Mouse (Mus musculus) adrenal gland, adult 18-20 months (tissue): ENCODE results near the gene Rtp4. TPM values are rescaled to one million over a fixed set of nuclear protein-coding genes. Genes with fewer than 3 reads are reported as not detected.
A peak's percentile ranks its signal among the peaks of the same experiment; 100 is the strongest.

Experiments
- DNase-seq, 2 experiments: peaks; one replicate each; pipeline ENCODE4 v3.0.0; 2021 to 2022; ENCODE audit warnings: low spot score in 2 of 2
- total RNA-seq, 2 experiments: library from RNA; stranded (reverse); gene quantifications; 1 replicate in 1 of 2; 2 replicates in 1 of 2; pipeline ENCODE4 v1.2.3; 2021

Rtp4 gene
- total RNA-seq, 2 experiments from 2014 or later = 9.3 to 10.8 TPM

DNA sequence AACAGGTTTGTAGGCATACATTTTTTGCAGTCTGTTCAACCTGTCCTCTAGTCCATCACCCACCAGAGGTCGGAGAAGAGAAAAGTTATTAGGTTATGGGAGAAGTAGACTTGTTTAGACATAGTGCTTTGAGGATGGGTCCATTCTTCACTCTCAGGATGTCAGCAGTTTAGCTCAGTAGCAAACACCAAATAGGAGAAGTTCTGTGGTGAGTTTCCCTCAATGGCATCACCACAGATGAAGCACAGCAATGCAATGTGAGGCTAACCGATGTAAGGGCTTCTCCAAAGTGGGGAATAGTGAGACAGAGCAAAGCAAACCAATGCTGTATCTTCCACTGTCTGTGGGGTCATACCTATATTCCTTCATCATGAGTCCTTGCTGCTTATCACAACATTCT, 37.6 kb downstream of the Rtp4 start:
- DNase-seq = no peak

DNA sequence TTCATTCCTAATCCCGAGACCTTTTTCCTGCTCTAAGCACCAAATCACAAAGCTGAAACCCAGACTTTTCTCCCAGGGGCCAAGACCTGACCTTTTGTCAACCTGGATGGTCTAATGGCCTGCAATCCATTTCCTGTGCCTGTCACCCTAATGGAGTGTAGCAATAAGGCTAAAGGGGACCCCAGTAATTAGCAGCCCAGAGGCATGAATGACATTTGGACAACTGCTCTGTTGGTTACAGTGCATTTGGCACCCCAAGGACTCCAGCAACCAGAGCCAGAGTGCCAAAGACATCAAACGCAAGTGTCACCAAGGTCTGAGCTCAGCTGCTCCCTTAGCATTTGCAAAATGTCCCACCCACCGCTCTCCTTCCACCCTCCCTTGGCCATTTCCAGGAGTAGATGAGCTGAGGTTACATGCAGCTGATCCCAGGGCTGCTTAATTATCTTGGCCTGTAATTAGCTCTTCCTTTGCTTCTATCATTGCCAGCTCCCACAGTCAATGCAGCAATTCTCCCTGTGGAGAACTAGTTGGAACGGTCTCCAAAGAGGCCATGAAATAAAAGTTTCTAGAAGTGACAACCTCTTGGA, 48.4 kb downstream of the Rtp4 start:
- no peak for DNase-seq

DNA sequence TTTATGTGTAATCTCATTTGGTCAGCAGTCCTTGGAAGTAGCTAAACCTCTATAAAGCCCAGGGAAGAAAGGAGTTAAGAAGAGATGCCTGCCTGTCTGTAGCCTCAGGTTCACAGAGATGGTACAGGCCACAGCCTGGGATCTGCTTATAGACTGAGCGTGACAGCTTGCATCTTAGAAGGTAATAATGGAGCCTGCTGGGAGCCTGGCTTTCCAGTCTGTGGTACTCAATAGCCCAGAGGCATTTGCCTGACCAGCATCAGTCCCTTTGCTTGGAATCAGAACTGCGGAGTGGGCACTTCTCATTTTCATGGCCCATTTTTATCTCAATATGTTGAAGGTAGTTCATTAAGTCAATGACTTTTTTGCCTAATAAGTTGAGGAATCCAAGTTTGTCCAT, 54.5 kb downstream of the Rtp4 start:
- no peak for DNase-seq

DNA sequence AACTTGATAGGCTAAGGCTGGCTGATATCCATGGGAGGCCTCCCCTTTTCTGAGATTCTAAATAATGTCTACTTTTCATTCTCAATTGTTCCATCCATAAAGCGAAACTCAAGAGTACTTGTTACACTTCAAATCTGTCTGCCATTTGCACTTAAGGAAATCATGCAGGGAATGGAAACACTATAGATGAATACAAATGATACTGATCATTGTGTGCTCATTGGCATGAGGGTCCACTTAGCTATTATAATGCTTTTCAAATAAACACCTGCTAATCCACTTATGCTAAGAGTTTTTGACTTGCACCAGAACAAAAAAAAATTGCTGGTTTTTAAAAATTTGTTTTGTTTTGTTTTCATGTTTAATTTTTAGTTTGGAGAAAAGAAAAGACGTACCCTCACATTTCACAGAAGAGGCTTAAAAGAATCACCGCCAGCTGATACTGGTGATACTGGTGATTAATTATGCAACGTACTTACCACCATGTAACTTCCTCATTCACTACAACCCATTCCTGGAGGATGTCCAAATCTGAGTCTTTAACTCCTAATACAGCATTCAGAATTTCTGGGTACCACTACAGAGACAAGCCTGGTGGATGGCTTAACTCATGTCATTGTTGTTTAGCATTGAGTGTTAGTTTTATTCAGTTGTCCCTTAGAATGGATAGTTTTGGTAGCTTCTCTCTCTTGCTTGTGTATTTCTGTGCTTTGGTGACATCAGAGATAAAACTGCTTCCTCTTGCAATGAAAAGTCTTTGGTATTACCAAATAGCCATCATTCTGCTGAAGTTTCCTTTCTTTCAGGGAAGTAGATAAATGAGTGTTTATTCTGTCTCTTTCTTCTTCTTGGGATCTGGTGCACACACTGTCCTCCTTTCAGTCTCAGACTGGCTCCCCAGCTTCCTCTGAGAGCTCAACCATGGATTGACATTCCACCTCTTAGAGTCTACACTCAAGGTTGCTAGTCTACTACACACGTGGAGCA, 71.3 kb downstream of the Rtp4 start:
- DNase-seq = no peak

DNA sequence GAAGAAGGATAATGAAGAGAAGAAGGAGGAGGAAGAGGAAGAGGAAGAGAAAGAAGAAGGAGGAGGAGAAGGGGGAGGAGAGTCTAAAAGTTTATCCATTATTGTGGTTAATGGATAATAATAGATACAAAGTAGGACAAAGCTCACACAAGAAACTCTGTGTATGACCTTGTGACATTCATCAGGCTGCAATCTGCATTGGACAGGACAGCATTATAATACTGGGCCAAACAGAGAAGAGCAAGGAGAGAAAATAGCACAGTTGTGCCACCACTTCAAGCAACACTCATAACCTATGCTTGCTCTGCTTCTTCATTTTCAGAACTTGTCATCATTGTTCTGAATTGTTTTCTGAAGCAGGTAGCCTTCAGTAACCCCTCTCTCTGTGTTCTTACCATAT, 72.4 kb downstream of the Rtp4 start:
- DNase-seq = no peak

DNA sequence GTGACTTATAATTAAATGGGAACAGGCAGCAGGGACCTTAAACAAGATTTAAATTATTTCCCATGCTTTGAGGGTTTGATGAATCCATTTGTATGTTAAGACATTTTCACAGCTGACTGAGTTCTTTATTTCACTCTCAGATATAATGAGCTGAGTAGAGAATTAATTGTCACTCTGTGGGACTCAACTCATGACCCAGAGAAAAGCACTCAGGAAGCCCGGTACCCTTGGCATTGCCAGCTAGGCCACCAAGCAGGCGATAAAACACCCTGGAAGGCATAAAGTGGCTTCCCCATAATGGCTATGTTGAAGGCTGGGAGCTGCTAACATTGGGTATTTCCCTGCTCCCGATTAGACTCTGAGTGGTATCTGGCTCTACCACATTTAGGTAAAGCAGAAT, 76.6 kb downstream of the Rtp4 start:
- DNase-seq = no peak

DNA sequence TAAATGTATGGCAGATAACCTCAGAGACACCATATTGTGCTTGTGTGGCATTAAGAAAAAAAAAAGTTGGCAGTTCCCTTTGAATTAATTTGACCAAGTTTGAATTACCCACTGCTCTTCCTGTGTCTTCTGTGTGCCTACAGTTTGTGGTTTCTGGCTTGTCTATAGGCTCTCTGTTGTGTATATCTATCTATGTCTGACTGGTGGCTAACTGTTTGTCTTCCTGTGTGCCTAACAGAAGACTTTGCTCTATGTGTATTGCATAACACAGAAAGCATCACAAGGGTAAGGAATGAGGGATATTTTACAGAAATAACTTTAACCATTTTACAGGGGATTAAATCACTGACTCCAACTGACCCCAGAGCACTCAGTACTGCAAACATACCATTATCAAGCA, 77.9 kb downstream of the Rtp4 start:
- no peak for DNase-seq

DNA sequence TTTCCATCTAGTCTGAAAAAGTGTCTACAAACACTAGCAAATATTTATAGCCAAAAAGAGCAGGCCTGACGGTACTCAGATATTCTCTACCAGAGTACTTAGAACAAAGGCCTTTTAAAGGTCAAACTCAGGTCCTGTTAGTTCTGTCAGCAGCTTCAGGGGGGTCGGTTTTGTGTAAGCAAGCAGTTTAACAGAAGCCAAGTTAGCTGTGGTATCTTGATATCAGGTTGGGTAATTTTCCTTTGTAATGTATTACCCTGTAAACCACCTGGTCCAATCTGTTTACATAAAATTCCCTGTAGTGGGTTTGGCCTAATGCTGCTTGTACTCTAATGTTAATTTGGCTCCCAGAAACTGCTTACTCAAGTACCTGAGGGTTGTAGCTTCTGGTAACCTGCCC, 86.1 kb downstream of the Rtp4 start:
- no peak for DNase-seq

DNA sequence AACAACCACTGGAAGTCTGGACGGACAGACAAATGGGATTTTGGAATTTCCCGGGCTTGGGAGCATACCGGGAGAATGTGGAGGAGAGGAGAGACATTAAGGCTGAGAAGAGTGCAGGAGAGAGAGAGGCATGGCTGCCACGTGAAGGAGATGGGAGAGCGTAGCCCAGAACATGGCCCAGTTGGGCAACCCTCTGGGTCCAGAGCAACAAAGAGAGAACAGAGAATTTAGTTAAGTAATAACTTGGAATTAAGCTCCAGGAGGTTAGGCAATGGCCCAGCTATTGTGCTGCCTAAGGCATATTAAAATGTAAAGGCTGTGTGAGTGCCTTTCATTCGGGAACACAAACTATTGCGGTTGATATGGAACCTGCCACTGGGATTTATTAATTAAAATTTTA, 86.6 kb downstream of the Rtp4 start:
- no peak for DNase-seq

DNA sequence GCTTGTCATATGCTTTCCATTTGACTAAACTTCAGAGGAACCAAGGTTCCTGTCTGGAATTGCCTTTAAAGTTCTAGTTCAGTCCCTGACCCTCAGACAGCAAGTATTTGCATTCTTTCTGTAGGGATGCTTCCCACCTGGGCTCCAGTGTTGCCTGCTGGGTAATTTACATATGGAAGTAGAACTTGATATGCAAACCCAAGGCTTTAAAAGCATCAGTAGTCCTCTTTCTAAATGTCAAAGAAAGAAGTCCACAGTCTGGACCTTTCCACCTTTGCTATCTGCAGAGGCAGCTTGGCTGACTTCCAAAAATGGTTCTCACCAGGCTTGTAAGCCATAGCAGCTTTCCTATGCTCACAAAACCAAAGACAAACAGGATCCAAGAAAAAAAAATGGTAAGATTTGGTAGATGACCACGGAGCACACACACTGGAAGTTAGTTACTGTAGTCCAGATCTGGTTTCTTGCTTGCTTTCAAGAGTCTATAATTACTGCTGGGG, 87.9 kb downstream of the Rtp4 start:
- no peak for DNase-seq

DNA sequence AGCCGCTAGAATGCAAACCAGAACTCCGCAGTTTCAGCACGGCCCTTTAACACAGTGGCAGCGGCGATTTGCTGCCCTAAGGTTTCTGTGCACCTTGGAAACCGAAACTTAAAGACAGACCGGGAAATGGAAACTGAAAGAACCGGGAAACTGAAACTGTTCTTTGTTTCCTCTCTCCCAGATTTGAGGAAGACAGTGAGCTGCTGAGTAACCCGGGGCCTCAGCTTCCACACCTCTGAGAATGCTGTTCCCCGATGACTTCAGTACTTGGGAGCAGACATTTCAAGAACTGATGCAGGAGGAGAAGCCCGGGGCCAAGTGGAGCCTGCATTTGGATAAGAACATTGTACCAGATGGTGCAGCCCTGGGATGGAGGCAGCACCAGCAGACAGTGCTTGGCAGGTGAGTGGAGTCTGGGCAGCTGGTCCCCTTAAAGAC, 89.7 kb downstream of the Rtp4 start:
- peak; percentile 30 to 34 for DNase-seq

DNA sequence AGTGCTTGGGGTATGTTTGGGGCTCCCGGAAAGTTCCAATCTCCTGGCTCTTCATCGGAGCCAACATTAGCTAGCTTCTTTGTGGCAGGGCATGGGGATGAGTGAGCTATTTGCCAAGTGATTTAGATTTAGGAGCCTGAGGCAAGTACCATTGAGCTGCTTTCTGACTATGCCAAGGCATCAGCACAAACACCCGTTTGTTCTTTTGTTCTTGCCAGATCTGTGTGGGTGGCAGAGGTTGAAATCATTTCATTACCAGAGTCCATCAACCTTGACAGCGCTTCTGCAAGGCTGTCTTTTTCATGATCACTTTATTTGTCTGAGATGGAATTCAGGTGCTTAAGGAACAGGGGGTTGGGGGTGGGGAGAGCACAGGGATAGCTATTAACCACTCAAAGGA, 104.1 kb downstream of the Rtp4 start:
- no peak for DNase-seq

DNA sequence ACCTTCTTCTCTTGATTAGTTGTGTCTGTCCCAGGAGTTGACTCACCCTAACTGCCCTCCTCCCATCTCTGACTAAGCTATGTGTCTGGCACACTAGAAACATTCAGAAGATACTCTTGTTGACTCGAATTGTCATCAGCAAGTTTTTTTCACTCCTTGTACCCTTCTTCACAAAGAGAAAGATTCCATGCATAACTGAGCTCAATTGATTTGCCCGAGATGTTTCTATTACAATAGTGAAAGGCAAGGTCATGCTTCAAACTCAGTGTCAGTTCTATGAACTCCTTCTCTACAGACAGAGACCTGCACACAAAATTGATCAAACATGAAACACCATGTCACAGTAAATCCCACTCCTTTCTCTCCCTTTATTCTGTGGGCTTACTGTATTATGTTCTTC, 111.4 kb downstream of the Rtp4 start:
- DNase-seq = no peak

DNA sequence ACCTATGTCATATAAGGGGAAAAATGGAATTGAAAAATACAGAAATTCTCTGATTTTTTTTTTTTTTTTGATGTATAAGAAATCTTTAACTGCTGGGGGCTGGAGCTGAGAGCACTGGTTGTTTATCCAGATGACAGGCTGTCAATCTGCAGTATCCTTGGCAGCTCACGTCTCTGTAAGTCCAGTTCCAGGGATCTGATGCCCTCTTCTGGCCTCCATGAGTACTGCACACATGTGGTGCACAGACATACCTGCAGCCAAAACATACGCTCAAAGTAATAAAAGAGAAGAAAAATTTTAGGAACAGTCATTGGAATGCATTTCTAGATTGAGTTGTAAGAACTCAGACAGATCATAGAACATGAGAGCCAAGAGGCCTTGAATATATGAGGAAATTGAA, 112.6 kb downstream of the Rtp4 start:
- DNase-seq = no peak

DNA sequence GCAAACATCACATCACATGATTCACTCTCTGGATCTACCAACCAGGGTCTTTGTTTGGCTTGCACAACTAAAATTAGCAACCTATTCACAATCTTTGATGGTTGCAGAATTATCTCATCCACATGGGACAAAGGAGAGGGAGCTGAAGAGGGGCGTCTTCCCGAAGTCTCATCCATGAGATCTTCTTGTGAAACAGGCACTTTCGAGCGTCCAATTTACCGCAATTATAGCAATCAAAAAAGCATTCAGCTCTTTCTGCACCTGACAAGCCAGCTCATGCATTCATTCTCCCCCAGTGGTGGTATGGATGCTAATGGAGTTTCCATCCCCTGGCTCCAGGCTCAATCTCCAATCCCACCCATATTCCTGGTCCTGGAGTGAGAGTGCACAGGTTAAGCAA, 132.9 kb downstream of the Rtp4 start:
- no peak for DNase-seq

DNA sequence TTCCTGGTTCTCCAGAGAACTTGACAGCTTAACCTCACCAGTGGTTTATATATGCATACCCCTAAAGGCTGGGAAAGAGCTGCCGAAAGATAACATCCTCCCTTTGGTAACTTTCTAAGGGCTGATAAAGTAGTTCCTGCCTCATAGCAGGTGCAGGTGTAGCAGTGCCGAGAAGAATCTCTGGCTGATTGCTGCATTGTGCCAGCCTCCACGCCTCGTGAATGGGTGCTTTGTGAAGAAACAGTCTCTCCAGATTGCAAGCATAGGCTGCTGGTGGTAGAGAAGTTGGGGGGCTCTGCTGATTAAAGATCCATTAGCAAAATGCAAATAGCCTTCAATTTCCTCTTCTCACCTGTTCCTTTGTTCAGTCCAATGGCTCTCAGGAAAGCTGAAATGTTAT, 133.4 kb downstream of the Rtp4 start:
- DNase-seq = no peak

DNA sequence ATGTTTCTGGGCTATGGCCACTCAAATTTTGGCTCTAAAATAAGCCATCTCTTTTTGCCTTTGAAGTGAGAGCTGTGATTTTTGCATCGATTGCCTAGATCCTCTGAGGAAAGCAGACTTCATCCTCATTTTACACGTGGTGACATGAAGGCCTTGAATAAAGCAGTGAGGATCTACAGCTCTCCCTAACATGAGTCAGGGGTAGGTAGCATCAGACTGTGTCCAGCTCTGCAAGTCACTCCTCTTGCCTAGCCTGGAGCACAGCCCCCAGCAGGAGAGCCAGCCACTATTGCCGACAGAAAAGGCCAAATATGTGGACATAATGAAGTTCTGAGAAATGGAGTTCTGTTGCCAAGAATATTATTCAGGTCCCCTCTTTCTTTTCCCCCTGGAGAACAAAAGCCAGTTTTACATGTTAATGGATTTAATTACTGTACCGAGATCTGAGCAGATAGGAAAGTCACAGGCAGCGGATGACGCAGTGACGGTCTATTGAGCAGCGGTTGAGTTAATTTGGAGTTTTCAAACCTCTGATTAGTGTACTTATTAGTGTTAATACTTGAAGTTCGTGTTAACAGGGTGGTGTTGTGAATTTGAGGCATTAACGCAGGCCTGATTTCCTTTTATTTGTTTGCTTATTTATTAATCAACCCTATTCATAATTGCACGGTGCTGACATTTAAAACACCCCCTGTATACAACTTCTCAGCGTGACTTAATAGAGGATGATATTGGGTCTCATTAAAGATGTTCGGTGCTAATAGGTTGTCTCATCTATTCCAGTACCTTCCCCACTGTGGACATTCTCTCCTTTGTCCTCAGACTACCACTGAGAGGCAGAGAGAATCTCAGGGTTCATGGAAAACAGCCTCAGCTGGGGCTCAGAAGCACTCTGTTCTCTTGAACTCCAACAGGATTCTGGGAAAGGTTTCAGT, 139.8 kb downstream of the Rtp4 start:
- no peak for DNase-seq
